Mouse (Mus musculus) fat pad, adult 2 months (tissue): ENCODE data around the gene Rab12.
"Not testable (repeated sequence)": the region's sequence is repeated elsewhere in the genome, so short reads cannot be mapped to it uniquely, and the experiment has no call there.

Experiments
- DNase-seq: peaks from one replicate; pipeline ENCODE4 v3.0.0-alpha.2; 2011; ENCODE audit warnings: low read depth, low spot score; ENCODE audit errors: extremely low read depth

Rab12 gene

GRCm38 (mm10) chr17:66519554-66520553 lies at the start of gene Rab12:
Gene Rab12 (minus strand): TSS chr17:66519729.
- no peak for DNase-seq

- no peak for DNase-seq
Measured at GRCm38 (mm10) chr17:66564213-66564612, 44.7 kb upstream of the Rab12 start.

- DNase-seq: no peak
Measured at GRCm38 (mm10) chr17:66563551-66563950, 44.0 kb upstream of the Rab12 start.

GRCm38 (mm10) chr17:66561380-66561779 lies 41.9 kb upstream of the Rab12 start:
- no peak for DNase-seq

GRCm38 (mm10) chr17:66558404-66559317 lies 39.1 kb upstream of the Rab12 start:
- DNase-seq: no peak

- DNase-seq: no peak
Measured at GRCm38 (mm10) chr17:66552690-66553089, 33.2 kb upstream of the Rab12 start.

- DNase-seq: no peak
Measured at GRCm38 (mm10) chr17:66550486-66550885, 31.0 kb upstream of the Rab12 start.

GRCm38 (mm10) chr17:66532285-66532684 lies 12.8 kb upstream of the Rab12 start:
- no peak for DNase-seq

GRCm38 (mm10) chr17:66523396-66523795 lies 3.9 kb upstream of the Rab12 start:
- no peak for DNase-seq

- not testable (repeated sequence) for DNase-seq
Measured at GRCm38 (mm10) chr17:66522631-66523030, 3.1 kb upstream of the Rab12 start.

- DNase-seq: no peak
Measured at GRCm38 (mm10) chr17:66518877-66519553, 514 bp downstream of the Rab12 start.

GRCm38 (mm10) chr17:66516953-66517352 lies 2.6 kb downstream of the Rab12 start:
- no peak for DNase-seq

- DNase-seq: no peak
Measured at GRCm38 (mm10) chr17:66514288-66514995, 5.1 kb downstream of the Rab12 start.

GRCm38 (mm10) chr17:66512202-66512956 lies 7.2 kb downstream of the Rab12 start:
- no peak for DNase-seq

- no peak for DNase-seq
Measured at GRCm38 (mm10) chr17:66510221-66510683, 9.3 kb downstream of the Rab12 start.

GRCm38 (mm10) chr17:66507049-66507954 lies 12.2 kb downstream of the Rab12 start:
- DNase-seq: peak; percentile 51

- DNase-seq: no peak
Measured at GRCm38 (mm10) chr17:66504964-66505363, 14.6 kb downstream of the Rab12 start.

- DNase-seq: no peak
Measured at GRCm38 (mm10) chr17:66504248-66504647, 15.3 kb downstream of the Rab12 start.
